Mouse (Mus musculus): ENCODE measurements around the gene Rnf214. TPM values are rescaled to one million over a fixed set of nuclear protein-coding genes. Genes with fewer than 3 reads are reported as not detected.
"Not testable (repeated sequence)": the region's sequence is repeated elsewhere in the genome, so short reads cannot be mapped to it uniquely, and the experiment has no call there.

Gene Rnf214
- total and polyA plus RNA-seq, 2 experiments from 2014 or later = 62.9 to 73.5 TPM

DNA sequence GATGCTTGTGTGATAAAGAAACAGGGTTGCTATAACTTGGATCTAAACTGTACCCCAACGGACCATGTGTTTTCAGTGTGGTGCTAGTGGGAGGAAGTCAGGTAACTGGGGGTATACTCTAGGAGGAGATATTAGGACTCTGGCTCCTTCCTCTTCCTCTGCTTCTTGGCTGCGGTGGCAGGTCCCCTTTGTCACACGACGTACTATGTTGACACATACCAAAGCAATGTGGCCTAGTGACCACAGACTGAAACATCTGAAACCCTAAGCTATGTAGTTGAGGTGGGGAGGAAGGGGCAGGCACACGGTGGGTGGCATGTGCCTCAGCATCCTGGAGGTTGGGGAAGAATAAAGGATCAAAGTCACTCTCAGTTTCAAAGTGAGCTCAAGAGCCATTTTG, 55.4 kb downstream of the Rnf214 start:
- no peak overlapping the region for H3K4me3 ChIP-seq (ENCODE audit: low read depth, low read length)
- no peak overlapping the region for H3K9ac ChIP-seq
- H3K4me1 ChIP-seq (ENCODE audit: insufficient read depth) = no peaks in the 10 kb centered on the region
- no peaks in the 10 kb centered on the region for H3K27me3 ChIP-seq (ENCODE audit: insufficient read depth, low read length)
- no peak overlapping the region for H3K4me2 ChIP-seq (ENCODE audit: low read depth)
- H3K9me3 ChIP-seq (ENCODE audit: low read length) = no peaks in the 10 kb centered on the region
- no peak for DNase-seq
- no peak for TF ChIP-seq CTCF (IDR thresholded peaks at IDR 0.05; ENCODE audit: low read depth)
- H3K36me3 ChIP-seq (ENCODE audit: insufficient read depth) = peaks cover 31% of the 10 kb centered on the region
- no peak overlapping the region for H3K27ac ChIP-seq (ENCODE audit: low read depth, low read length)
- whole genome bisulfite sequencing = 71% methylated on average over 5 of the region's 5 CpGs
- no peak for ATAC-seq

DNA sequence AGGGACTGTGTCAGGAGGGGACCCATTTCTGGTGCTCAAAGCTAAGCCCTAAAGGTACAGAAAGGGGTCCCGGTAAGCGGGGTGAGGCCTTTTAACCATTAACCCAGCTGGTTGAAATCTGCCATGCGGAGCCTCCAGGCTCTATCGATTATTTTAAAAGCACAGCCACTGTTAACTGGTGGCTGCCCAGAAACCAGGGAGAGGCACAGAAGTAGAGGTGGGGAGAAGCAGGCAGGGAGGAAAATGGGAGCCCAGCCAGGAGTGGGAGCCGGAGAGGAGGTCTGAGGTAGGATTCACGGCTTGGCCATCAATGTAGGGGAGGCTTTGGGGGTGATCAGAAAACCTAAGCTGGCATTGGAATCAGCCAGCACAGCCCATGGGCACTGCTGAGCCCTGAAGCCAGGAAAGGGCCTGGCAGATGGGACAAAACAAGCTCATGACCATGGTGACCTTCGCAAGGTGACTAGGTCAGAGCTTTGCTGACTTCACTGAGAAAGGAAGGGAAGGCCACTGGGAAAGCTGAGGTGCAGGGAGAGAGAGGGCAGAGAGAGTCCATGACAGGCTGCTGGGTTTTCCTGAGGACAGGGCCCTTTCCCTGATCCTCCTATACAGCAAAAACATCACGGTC, 56.1 kb downstream of the Rnf214 start:
- TF ChIP-seq CTCF (IDR thresholded peaks at IDR 0.05; ENCODE audit: low read depth) = no peak
- Histone ChIP-seq H3K9ac (no peak overlapping the region), H3K4me2 (ENCODE audit: low read depth) (no peak overlapping the region), H3K27ac (ENCODE audit: low read depth, low read length) (peak overlapping the region; percentile 54; the same call in 1 of the 2 replicates), H3K4me1 (ENCODE audit: insufficient read depth) (no peaks in the 10 kb centered on the region), H3K27me3 (ENCODE audit: insufficient read depth, low read length) (no peaks in the 10 kb centered on the region), H3K36me3 (ENCODE audit: insufficient read depth) (peaks cover 26% of the 10 kb centered on the region), H3K9me3 (ENCODE audit: low read length) (no peaks in the 10 kb centered on the region), H3K4me3 (ENCODE audit: low read depth, low read length) (no peak overlapping the region)
- ATAC-seq = no peak
- whole genome bisulfite sequencing = 71% methylated on average over 8 of the region's 8 CpGs
- no peak for DNase-seq

DNA sequence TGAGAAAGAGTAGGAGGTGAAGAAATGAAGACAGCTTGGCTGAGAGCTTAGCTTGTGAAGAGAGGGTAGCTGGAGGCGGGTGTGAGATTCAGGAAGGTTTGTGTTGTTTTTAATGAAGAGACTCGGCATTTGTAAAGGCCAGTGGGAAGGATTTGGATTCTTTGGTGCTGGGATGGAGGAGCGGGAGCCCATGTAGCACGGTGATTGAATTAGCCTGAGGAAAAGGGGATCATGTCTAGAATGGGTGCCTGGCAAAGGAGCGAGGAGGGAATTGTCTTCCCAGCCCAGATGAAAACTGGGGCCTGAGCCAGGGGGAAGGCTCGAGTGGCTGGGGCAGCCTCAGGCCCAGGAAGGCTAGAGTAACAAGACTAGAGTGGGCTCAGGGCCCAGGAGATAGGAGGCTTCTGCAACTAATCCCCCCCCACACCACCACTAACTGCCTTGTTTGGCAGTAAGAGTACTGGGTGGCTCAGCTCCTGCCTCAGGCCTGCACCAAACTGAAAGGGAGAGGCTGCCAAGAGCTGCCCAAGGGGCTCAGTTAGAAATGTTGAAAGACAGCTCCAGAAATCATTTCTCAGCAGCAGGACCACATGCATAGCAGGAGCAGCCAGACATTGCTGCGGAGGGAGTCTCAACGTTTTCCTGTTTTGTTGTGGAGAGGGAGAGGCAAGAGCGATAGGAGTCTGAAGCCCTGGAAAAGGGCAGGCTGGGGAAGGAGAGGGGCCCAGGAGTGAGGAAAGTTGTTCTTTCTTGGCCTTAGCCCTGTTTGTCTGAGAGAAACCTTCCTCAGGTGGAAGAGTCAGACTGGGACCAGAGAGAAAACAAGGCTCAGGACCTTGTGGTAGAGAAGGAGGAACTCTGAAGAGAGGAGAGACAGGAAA, 56.9 kb downstream of the Rnf214 start:
- Histone ChIP-seq H3K36me3 (ENCODE audit: insufficient read depth) (peaks cover 17% of the 10 kb centered on the region), H3K9me3 (ENCODE audit: low read length) (no peaks in the 10 kb centered on the region), H3K27me3 (ENCODE audit: insufficient read depth, low read length) (no peaks in the 10 kb centered on the region), H3K4me2 (ENCODE audit: low read depth) (no peak overlapping the region), H3K4me3 (ENCODE audit: low read depth, low read length) (no peak overlapping the region), H3K27ac (ENCODE audit: low read depth, low read length) (peak overlapping the region; percentile 54), H3K4me1 (ENCODE audit: insufficient read depth) (no peaks in the 10 kb centered on the region), H3K9ac (no peak overlapping the region; the same call in 1 of the 2 replicates)
- WGBS = 44% methylated on average over 9 of the region's 9 CpGs
- no peak for TF ChIP-seq CTCF (IDR thresholded peaks at IDR 0.05; ENCODE audit: low read depth)
- ATAC-seq (peak; percentile 69), DNase-seq (peak; percentile 43)

DNA sequence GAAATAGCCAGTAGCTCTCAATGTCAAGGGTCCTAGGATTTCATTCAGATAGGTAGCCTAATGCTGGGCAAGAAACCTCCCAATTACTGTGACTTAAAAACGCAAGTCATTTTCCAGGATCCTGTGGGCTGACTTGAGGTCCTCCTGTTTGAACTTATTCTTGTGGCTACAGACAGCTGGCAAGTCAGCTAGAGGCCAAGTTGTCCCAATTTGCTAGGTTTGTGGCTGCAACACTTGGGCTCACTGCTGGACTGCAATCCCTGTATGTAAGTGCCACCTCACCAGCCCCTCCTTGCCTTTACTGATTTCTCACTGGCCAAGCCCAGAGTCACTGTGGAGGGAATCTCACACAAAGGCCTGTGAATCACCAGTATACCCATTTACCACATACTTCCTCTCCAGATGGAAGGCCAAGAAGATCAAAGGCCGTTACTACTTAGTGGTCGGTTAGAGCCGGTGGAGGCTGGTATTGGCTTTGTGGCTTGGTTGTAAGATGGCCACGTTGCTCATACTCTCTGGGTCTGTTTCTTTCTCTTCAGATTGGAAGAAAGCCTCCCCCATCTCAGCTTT, 59.7 kb downstream of the Rnf214 start:
- no peak overlapping the region for H3K27ac ChIP-seq (ENCODE audit: low read depth, low read length)

DNA sequence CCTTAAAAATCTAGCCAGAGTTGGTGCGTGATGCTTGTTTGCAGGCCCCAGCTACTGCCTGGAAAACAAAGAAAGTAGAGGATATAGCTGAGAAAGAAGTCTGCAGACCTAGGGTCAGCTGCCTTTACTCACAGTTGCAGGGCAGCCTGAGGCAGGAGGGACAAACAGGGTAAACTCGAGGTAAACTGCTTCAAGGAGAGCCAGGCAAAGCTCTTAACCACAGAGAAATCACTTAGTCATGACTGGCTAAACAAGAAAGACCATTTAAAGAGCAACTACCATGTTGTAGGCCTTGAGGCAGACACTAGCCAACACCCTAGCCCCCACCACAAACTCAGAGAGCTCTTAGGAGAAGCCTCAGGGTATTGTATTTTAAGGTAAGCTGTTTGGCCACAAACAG, 60.5 kb downstream of the Rnf214 start:
- H3K27ac ChIP-seq (ENCODE audit: low read depth, low read length); H3K4me3 ChIP-seq (ENCODE audit: low read depth, low read length); ATAC-seq; H3K9me3 ChIP-seq (ENCODE audit: low read length); H3K4me2 ChIP-seq (ENCODE audit: low read depth); H3K36me3 ChIP-seq (ENCODE audit: insufficient read depth); H3K9ac ChIP-seq; H3K27me3 ChIP-seq (ENCODE audit: insufficient read depth, low read length); DNase-seq: not testable (repeated sequence)
- H3K4me1 ChIP-seq (ENCODE audit: insufficient read depth) = 0 out of 2 replicates have a peak, but pooled peaks cover 11% of the 10 kb centered on the region
- WGBS = 79% methylated on average over 2 of the region's 2 CpGs

More for the DNA sequence above, 59.7 kb downstream of the Rnf214 start:
- Histone ChIP-seq H3K4me2 (ENCODE audit: low read depth) (no peak overlapping the region), H3K27me3 (ENCODE audit: insufficient read depth, low read length) (no peaks in the 10 kb centered on the region), H3K9me3 (ENCODE audit: low read length) (no peaks in the 10 kb centered on the region), H3K4me1 (ENCODE audit: insufficient read depth) (0 out of 2 replicates have a peak, but pooled peaks cover 8% of the 10 kb centered on the region), H3K36me3 (ENCODE audit: insufficient read depth) (peaks cover 3% of the 10 kb centered on the region; the same call in 1 of the 2 replicates), H3K9ac (no peak overlapping the region), H3K4me3 (ENCODE audit: low read depth, low read length) (no peak overlapping the region)
- no peak for TF ChIP-seq CTCF (IDR thresholded peaks at IDR 0.05; ENCODE audit: low read depth)
- DNase-seq = no peak
- WGBS = 90% methylated on average over 5 of the region's 5 CpGs
- ATAC-seq = no peak

DNA sequence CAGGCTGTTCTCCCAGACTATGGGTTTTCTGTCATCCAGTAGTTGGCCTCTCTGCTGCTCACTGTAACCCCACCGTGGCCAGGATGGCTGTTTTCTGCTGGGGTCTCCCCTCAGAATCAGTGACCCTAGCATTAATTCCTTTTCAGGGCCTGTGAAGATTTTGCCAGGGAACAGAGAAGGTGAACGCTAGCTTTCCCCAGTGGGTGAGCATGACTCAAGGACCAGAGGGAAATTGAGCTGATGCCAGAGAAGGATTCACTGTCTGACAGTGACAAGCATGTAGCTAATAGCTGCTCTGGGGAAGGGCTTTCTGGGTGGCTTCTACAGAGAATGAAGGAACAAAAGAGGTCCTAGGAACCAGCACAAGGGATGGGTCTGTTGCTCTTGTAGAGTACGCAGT, 61.2 kb downstream of the Rnf214 start:
- no peak overlapping the region for H3K4me2 ChIP-seq (ENCODE audit: low read depth)
- no peaks in the 10 kb centered on the region for H3K27me3 ChIP-seq (ENCODE audit: insufficient read depth, low read length)
- no peaks in the 10 kb centered on the region for H3K36me3 ChIP-seq (ENCODE audit: insufficient read depth)
- H3K9me3 ChIP-seq (ENCODE audit: low read length) = no peaks in the 10 kb centered on the region
- no peak overlapping the region for H3K27ac ChIP-seq (ENCODE audit: low read depth, low read length)
- H3K4me3 ChIP-seq (ENCODE audit: low read depth, low read length) = no peak overlapping the region
- peaks cover 16% of the 10 kb centered on the region; the same call in 1 of the 2 replicates for H3K4me1 ChIP-seq (ENCODE audit: insufficient read depth)
- no peak for ATAC-seq
- DNase-seq = no peak
- no peak overlapping the region for H3K9ac ChIP-seq
- TF ChIP-seq CTCF (IDR thresholded peaks at IDR 0.05; ENCODE audit: low read depth) = no peak
- 72% methylated on average over 3 of the region's 3 CpGs for WGBS

DNA sequence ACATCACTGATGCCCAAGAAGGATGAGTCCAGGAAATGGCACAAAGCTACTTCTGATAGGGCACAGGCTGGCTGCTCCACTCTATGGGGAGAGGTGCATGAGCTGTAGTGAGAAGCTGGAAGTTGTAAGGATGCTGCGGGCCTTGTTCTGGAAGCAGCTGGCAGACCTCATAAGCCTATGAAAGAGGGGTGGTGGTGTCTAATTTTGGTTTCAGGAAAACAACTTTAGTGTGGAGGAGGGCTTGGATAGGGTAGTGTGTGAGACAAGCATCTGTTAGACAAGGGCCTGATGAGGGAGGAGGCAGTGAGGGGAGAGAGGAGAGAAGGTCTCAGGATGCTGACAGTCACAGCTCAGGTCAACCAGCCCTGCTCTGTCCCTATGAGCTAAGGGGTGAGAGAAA, 62.9 kb downstream of the Rnf214 start:
- Histone ChIP-seq H3K9ac (no peak overlapping the region), H3K4me2 (ENCODE audit: low read depth) (no peak overlapping the region), H3K4me3 (ENCODE audit: low read depth, low read length) (no peak overlapping the region), H3K9me3 (ENCODE audit: low read length) (no peaks in the 10 kb centered on the region), H3K4me1 (ENCODE audit: insufficient read depth) (peaks cover 29% of the 10 kb centered on the region), H3K36me3 (ENCODE audit: insufficient read depth) (no peaks in the 10 kb centered on the region), H3K27me3 (ENCODE audit: insufficient read depth, low read length) (no peaks in the 10 kb centered on the region), H3K27ac (ENCODE audit: low read depth, low read length) (no peak overlapping the region)
- DNase-seq = no peak
- WGBS = 88% methylated on average over 1 of the region's 1 CpGs
- no peak for ATAC-seq
- no peak for TF ChIP-seq CTCF (IDR thresholded peaks at IDR 0.05; ENCODE audit: low read depth)

Data from forebrain, postnatal 0 days (tissue).